Mouse (Mus musculus) gastrocnemius, adult 2 months (tissue): Measurements from ENCODE around the gene Olfr399. TPM values are rescaled to one million over a fixed set of nuclear protein-coding genes. Genes with fewer than 3 reads are reported as not detected.

Source experiments
- DNase-seq: peaks from one replicate; pipeline ENCODE4 v3.0.0; 2022
- H3K27ac ChIP-seq: fragments of 200-600 bp; 2 replicates; pipeline ENCODE4 v1.8.1; 2022; ENCODE audit warnings: mild to moderate bottlenecking
- H3K4me3 ChIP-seq: fragments of 200-600 bp; 2 replicates; pipeline ENCODE4 v1.8.1; 2022; ENCODE audit warnings: mild to moderate bottlenecking, moderate library complexity
- CTCF ChIP-seq: fragments of 200-600 bp; IDR thresholded peaks from 2 replicates; pipeline ENCODE4 v1.8.1; 2022; ENCODE audit warnings: antibody characterized with exemption, mild to moderate bottlenecking, moderate library complexity
- intact Hi-C: fragments of 180-260 bp; cut with DNase I; formaldehyde crosslinking; loops from one replicate; pipeline ENCODE4 v1.15.1; 2025
- long read RNA-seq, 2 experiments: library from polyadenylated mRNA; stranded (forward); transcript quantifications; one replicate each; pipeline ENCODE4 v2.0.0; 2021
- total RNA-seq, 2 experiments: library from RNA; stranded (reverse); gene quantifications; 2 replicates each; pipeline ENCODE4 v1.2.3; 2021

Olfr399 gene
- total RNA-seq: not detected
- long read RNA-seq, experiment 1: 0 reads
- long read RNA-seq, experiment 2: 0 reads

- intact Hi-C loops: no loop called here
- Histone ChIP-seq H3K27ac (no peak within 1 kb of the TSS), H3K4me3 (no peak within 1 kb of the TSS)
- DNase-seq: no peak
- TF ChIP-seq CTCF: no peak
Measured at GRCm38 (mm10) chr11:74056451-74056850, at the start of gene Olfr399, which contains the start of gene Olfr139. Olfr399 (minus strand) TSS chr11:74056615. Olfr139 (minus strand) TSS chr11:74056551.

- intact Hi-C loops: no loop called here
- no peak for DNase-seq
- no peak overlapping the region for H3K27ac ChIP-seq
- TF ChIP-seq CTCF: no peak
- no peak overlapping the region for H3K4me3 ChIP-seq
Measured at GRCm38 (mm10) chr11:74105066-74105465, 48.7 kb upstream of the Olfr399 start.

- no peak for DNase-seq
- TF ChIP-seq CTCF: no peak
- intact Hi-C loops: no loop called here
- Histone ChIP-seq H3K27ac (no peak overlapping the region), H3K4me3 (no peak overlapping the region)
Measured at GRCm38 (mm10) chr11:74101507-74101906, 45.1 kb upstream of the Olfr399 start.

GRCm38 (mm10) chr11:74100724-74101123 is 44.3 kb upstream of the Olfr399 start:
- intact Hi-C loops: no loop called here
- no peak overlapping the region for H3K27ac ChIP-seq

GRCm38 (mm10) chr11:74069655-74070054 is 13.2 kb upstream of the Olfr399 start, which contains the start of gene Zfp616:
Zfp616 (plus strand) TSS chr11:74069955.
- H3K27ac ChIP-seq: no peak within 1 kb of the TSS
- DNase-seq: no peak
- TF ChIP-seq CTCF: no peak
- intact Hi-C loops: no loop called here
- no peak within 1 kb of the TSS for H3K4me3 ChIP-seq

More at GRCm38 (mm10) chr11:74100724-74101123, 44.3 kb upstream of the Olfr399 start:
- no peak for TF ChIP-seq CTCF
- DNase-seq: no peak
- no peak overlapping the region for H3K4me3 ChIP-seq

- TF ChIP-seq CTCF: no peak
- no peak for DNase-seq
- H3K4me3 ChIP-seq: no peak overlapping the region
- no peak overlapping the region for H3K27ac ChIP-seq
- intact Hi-C loops: no loop called here
Measured at GRCm38 (mm10) chr11:74051347-74051746, 5.1 kb downstream of the Olfr399 start.

Other genes starting within 250 kb of the Olfr399 start
- gene Olfr392, start 239.6 kb downstream of the Olfr399 start, total RNA-seq: not detected
- not detected for gene Olfr393, start 205.2 kb downstream of the Olfr399 start, total RNA-seq
- gene Olfr394, start 165.8 kb downstream of the Olfr399 start, total RNA-seq: not detected
- gene Olfr395, start 147.3 kb downstream of the Olfr399 start, total RNA-seq: not detected
- gene Olfr23, start 119.9 kb downstream of the Olfr399 start, total RNA-seq: not detected
- not detected for gene Olfr397, start 95.8 kb downstream of the Olfr399 start, total RNA-seq
- gene Olfr398, start 66.2 kb downstream of the Olfr399 start, total RNA-seq: not detected
- not detected for gene Olfr139, start 64 bp downstream of the Olfr399 start, total RNA-seq
- gene Zfp616, start 13.3 kb upstream of the Olfr399 start, total RNA-seq: not detected
- gene Olfr401, start 57.1 kb upstream of the Olfr399 start, total RNA-seq: not detected
- gene Olfr402, start 96.9 kb upstream of the Olfr399 start, total RNA-seq: not detected
- not detected for gene Olfr403, start 129.6 kb upstream of the Olfr399 start, total RNA-seq
- not detected for gene Olfr43, start 154.8 kb upstream of the Olfr399 start, total RNA-seq
- gene Olfr406, start 203.2 kb upstream of the Olfr399 start, total RNA-seq: not detected
- not detected for gene Olfr59, start 227.1 kb upstream of the Olfr399 start, total RNA-seq